Mouse (Mus musculus): ENCODE results near the gene Phactr1. TPM values are rescaled to one million over a fixed set of nuclear protein-coding genes. Genes with fewer than 3 reads are reported as not detected.

Gene Phactr1
- polyA plus RNA-seq, 1 experiment from 2014 or later: 26.2 TPM

DNA sequence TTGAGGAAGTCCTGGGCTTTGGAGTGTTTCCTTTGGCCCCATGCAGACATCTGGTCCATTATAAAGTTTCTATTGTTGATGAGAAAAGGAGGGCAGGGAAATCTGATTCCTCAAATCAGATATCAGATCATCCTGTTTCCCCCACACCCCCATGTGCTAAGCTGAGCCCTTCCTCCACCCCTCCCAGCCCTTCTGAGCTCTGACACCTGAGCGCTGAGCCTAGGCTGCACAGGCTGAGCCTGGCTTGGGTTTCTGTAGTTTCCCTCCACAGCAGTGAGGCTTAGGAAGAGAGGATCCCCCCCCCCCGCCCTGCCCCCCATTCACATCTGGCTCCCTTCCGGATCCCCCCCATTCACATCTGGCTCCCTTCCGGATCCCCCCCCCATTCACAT, 444.3 kb downstream of the Phactr1 start:
- peak; percentile 90 for ATAC-seq (ENCODE audit: low FRiP score, low TSS enrichment)
- no peaks in the 10 kb centered on the region for H3K9me3 ChIP-seq (ENCODE audit: low read length)
- H3K27me3 ChIP-seq (ENCODE audit: insufficient read depth, low read length): no peaks in the 10 kb centered on the region
- peak overlapping the region; percentile 77 for H3K27ac ChIP-seq (ENCODE audit: low read length)
- no peak overlapping the region for H3K9ac ChIP-seq (replicated peaks; ENCODE audit: low read length)
- H3K4me2 ChIP-seq (replicated peaks; ENCODE audit: low read depth, low read length): 0 out of 2 replicates have a peak overlapping the region, but pooled peaks have one; percentile 32
- H3K4me1 ChIP-seq (ENCODE audit: insufficient read depth, low read length): peaks cover 36% of the 10 kb centered on the region
- no peaks in the 10 kb centered on the region for H3K36me3 ChIP-seq (ENCODE audit: insufficient read depth, low read length)
- H3K4me3 ChIP-seq (ENCODE audit: low read length): no peak overlapping the region
- WGBS: 17% methylated on average over 4 of the region's 4 CpGs

DNA sequence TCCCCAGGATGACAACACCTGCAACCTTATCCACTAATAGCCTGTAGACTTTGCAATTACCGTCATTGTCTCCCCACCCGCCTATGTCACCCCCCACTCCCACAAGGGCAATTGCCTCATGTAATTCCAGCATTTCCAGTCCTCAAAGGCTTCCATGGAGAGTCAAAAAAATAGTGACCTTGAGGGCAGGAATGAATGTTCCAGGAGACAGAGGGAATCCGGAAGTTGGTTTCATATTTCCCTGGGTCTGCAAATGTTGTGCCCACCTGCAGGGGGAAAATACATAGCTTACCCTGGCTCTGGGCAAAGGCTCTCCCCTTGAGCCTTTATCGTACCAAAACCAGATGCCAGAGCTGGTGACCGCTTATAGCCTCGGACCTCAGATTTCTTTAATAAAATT, 449.7 kb downstream of the Phactr1 start:
- Histone ChIP-seq H3K27me3 (ENCODE audit: insufficient read depth, low read length) (no peaks in the 10 kb centered on the region), H3K4me2 (replicated peaks; ENCODE audit: low read depth, low read length) (no peak overlapping the region), H3K9me3 (ENCODE audit: low read length) (no peaks in the 10 kb centered on the region), H3K27ac (ENCODE audit: low read length) (no peak overlapping the region), H3K4me3 (ENCODE audit: low read length) (no peak overlapping the region), H3K9ac (replicated peaks; ENCODE audit: low read length) (no peak overlapping the region), H3K4me1 (ENCODE audit: insufficient read depth, low read length) (peaks cover 34% of the 10 kb centered on the region), H3K36me3 (ENCODE audit: insufficient read depth, low read length) (no peaks in the 10 kb centered on the region)
- no peak for ATAC-seq (ENCODE audit: low FRiP score, low TSS enrichment)
- 48% methylated on average over 6 of the region's 6 CpGs for WGBS

DNA sequence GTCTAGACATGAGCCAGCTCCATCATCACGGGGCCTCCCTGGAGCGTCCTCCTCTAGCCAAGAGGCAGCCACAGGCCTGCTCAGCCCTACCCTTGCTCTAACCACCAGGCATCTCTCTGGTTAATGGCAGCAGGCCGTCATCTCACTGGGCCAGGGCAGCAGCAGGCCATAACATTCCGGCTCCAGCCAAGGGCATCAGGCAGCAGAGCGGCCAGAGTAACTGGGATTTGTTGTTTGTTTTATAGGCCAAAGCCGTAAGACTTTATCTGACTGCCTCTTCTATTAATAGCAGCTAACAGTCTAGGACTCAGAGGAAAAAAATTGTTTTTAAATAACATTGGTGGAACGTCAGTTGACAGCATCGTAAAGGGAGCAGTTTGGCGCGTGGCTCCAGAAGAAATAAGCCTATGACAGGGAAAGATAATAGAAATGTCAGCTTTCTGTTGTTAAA, 451.3 kb downstream of the Phactr1 start:
- H3K4me3 ChIP-seq (ENCODE audit: low read length): no peak overlapping the region
- H3K27ac ChIP-seq (ENCODE audit: low read length): peak overlapping the region; percentile 84
- no peak overlapping the region for H3K4me2 ChIP-seq (replicated peaks; ENCODE audit: low read depth, low read length)
- peak; percentile 74 for ATAC-seq (ENCODE audit: low FRiP score, low TSS enrichment)
- peaks cover 9% of the 10 kb centered on the region; the same call in 1 of the 2 replicates for H3K36me3 ChIP-seq (ENCODE audit: insufficient read depth, low read length)
- 28% methylated on average over 10 of the region's 10 CpGs for WGBS
- no peaks in the 10 kb centered on the region for H3K9me3 ChIP-seq (ENCODE audit: low read length)
- H3K9ac ChIP-seq (replicated peaks; ENCODE audit: low read length): no peak overlapping the region
- peaks cover 32% of the 10 kb centered on the region for H3K4me1 ChIP-seq (ENCODE audit: insufficient read depth, low read length)
- H3K27me3 ChIP-seq (ENCODE audit: insufficient read depth, low read length): no peaks in the 10 kb centered on the region

DNA sequence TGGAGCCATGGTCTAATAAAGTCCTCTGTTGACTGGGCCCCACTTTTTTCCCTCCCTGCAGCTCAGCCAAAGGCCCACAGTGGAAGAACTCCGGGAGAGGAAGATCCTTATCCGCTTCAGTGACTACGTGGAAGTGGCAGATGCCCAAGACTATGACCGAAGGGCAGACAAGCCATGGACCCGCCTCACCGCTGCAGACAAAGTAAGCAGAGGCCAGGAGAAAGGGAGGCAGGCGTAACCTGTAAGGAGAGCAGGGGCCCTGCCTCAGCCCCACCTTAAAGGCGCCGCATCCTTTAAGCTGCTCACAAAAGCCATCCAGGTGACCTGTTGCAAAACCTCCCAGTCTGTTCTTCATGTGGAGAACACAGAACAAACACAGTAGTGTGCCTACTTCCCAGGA, 452.4 kb downstream of the Phactr1 start:
- Histone ChIP-seq H3K9ac (replicated peaks; ENCODE audit: low read length) (no peak overlapping the region), H3K27me3 (ENCODE audit: insufficient read depth, low read length) (no peaks in the 10 kb centered on the region), H3K4me2 (replicated peaks; ENCODE audit: low read depth, low read length) (no peak overlapping the region), H3K9me3 (ENCODE audit: low read length) (no peaks in the 10 kb centered on the region), H3K4me1 (ENCODE audit: insufficient read depth, low read length) (peaks cover 32% of the 10 kb centered on the region), H3K36me3 (ENCODE audit: insufficient read depth, low read length) (peaks cover 9% of the 10 kb centered on the region; the same call in 1 of the 2 replicates), H3K4me3 (ENCODE audit: low read length) (no peak overlapping the region), H3K27ac (ENCODE audit: low read length) (peak overlapping the region; percentile 35)
- ATAC-seq (ENCODE audit: low FRiP score, low TSS enrichment): peak; percentile 55; the same call in 1 of the 2 replicates
- 46% methylated on average over 9 of the region's 9 CpGs for WGBS

DNA sequence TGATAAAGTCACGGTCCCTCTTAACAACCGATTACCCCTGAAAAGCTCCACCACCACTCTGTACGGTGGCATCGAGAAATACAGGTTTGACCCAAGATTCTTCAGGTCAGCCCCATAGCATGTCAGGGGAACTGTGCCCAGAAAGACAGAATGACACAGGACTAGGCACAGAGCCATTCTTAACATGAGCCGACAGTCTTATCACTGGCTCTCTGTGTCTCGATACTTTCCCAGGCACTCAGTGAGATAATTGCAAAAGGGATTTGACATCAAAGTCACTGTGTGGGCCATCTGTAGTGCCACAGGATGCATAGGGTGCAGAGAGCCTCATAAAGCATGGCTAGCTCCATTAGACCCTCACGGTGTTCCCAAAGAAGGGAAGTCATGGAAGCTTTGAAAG, 453.0 kb downstream of the Phactr1 start:
- Histone ChIP-seq H3K4me1 (ENCODE audit: insufficient read depth, low read length) (peaks cover 32% of the 10 kb centered on the region), H3K36me3 (ENCODE audit: insufficient read depth, low read length) (peaks cover 9% of the 10 kb centered on the region; the same call in 1 of the 2 replicates), H3K27ac (ENCODE audit: low read length) (no peak overlapping the region), H3K27me3 (ENCODE audit: insufficient read depth, low read length) (no peaks in the 10 kb centered on the region), H3K9me3 (ENCODE audit: low read length) (no peaks in the 10 kb centered on the region), H3K4me2 (replicated peaks; ENCODE audit: low read depth, low read length) (no peak overlapping the region), H3K9ac (replicated peaks; ENCODE audit: low read length) (no peak overlapping the region), H3K4me3 (ENCODE audit: low read length) (no peak overlapping the region)
- ATAC-seq (ENCODE audit: low FRiP score, low TSS enrichment): no peak
- 78% methylated on average over 7 of the region's 7 CpGs for WGBS

DNA sequence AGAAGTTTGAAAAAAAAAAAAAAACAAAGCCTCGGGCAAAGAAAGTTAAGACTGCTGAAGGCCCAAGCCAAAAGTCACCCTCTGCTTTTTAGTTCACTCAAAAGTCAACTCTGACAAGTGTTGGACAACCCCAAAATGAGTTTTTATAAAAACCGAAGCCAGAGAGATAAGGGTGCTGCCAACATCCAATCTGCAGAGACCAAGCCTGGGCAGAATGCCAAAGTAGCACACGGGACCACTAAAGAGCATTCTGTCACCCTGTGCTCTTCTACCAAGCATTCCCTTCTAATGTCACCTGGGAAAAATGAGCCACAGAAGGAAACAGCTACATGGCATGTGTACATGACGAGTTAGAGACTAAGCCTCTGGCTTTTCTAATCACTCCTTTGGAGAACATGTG, 454.0 kb downstream of the Phactr1 start:
- H3K4me3 ChIP-seq (ENCODE audit: low read length): no peak overlapping the region
- ATAC-seq (ENCODE audit: low FRiP score, low TSS enrichment): no peak
- WGBS: 54% methylated on average over 4 of the region's 4 CpGs

GRCm38 (mm10) chr13:43144720-43145418, 464.4 kb downstream of the Phactr1 start:
- no peak overlapping the region for H3K4me2 ChIP-seq (replicated peaks; ENCODE audit: low read depth, low read length)
- no peaks in the 10 kb centered on the region for H3K36me3 ChIP-seq (ENCODE audit: insufficient read depth, low read length)
- no peak overlapping the region for H3K27ac ChIP-seq (ENCODE audit: low read length)
- no peak for ATAC-seq (ENCODE audit: low FRiP score, low TSS enrichment)
- no peak overlapping the region for H3K9ac ChIP-seq (replicated peaks; ENCODE audit: low read length)
- H3K9me3 ChIP-seq (ENCODE audit: low read length): no peaks in the 10 kb centered on the region
- WGBS: 55% methylated on average over 7 of the region's 7 CpGs
- H3K4me1 ChIP-seq (ENCODE audit: insufficient read depth, low read length): peaks cover 26% of the 10 kb centered on the region
- no peak overlapping the region for H3K4me3 ChIP-seq (ENCODE audit: low read length)
- no peaks in the 10 kb centered on the region for H3K27me3 ChIP-seq (ENCODE audit: insufficient read depth, low read length)

More for the DNA sequence above, 454.0 kb downstream of the Phactr1 start:
- Histone ChIP-seq H3K36me3 (ENCODE audit: insufficient read depth, low read length) (peaks cover 9% of the 10 kb centered on the region; the same call in 1 of the 2 replicates), H3K9ac (replicated peaks; ENCODE audit: low read length) (no peak overlapping the region), H3K9me3 (ENCODE audit: low read length) (no peaks in the 10 kb centered on the region), H3K27ac (ENCODE audit: low read length) (no peak overlapping the region), H3K4me1 (ENCODE audit: insufficient read depth, low read length) (peaks cover 32% of the 10 kb centered on the region), H3K27me3 (ENCODE audit: insufficient read depth, low read length) (no peaks in the 10 kb centered on the region), H3K4me2 (replicated peaks; ENCODE audit: low read depth, low read length) (no peak overlapping the region)

- no peak overlapping the region for H3K4me2 ChIP-seq (replicated peaks; ENCODE audit: low read depth, low read length)
- WGBS: 27% methylated on average over 8 of the region's 8 CpGs
- H3K9ac ChIP-seq (replicated peaks; ENCODE audit: low read length): no peak overlapping the region
- ATAC-seq (ENCODE audit: low FRiP score, low TSS enrichment): peak; percentile 93
- H3K27me3 ChIP-seq (ENCODE audit: insufficient read depth, low read length): no peaks in the 10 kb centered on the region
- peaks cover 26% of the 10 kb centered on the region for H3K4me1 ChIP-seq (ENCODE audit: insufficient read depth, low read length)
- H3K36me3 ChIP-seq (ENCODE audit: insufficient read depth, low read length): peaks cover 2% of the 10 kb centered on the region; the same call in 1 of the 2 replicates
- no peak overlapping the region for H3K4me3 ChIP-seq (ENCODE audit: low read length)
- H3K9me3 ChIP-seq (ENCODE audit: low read length): no peaks in the 10 kb centered on the region
- peak overlapping the region; percentile 71 for H3K27ac ChIP-seq (ENCODE audit: low read length)
Measured at GRCm38 (mm10) chr13:43146515-43147258, 466.3 kb downstream of the Phactr1 start.

GRCm38 (mm10) chr13:43148692-43149091, 468.3 kb downstream of the Phactr1 start:
- Histone ChIP-seq H3K27ac (ENCODE audit: low read length) (no peak overlapping the region), H3K9ac (replicated peaks; ENCODE audit: low read length) (no peak overlapping the region), H3K36me3 (ENCODE audit: insufficient read depth, low read length) (peaks cover 8% of the 10 kb centered on the region; the same call in 1 of the 2 replicates), H3K4me1 (ENCODE audit: insufficient read depth, low read length) (peaks cover 26% of the 10 kb centered on the region), H3K4me2 (replicated peaks; ENCODE audit: low read depth, low read length) (no peak overlapping the region), H3K9me3 (ENCODE audit: low read length) (no peaks in the 10 kb centered on the region), H3K27me3 (ENCODE audit: insufficient read depth, low read length) (no peaks in the 10 kb centered on the region), H3K4me3 (ENCODE audit: low read length) (no peak overlapping the region)
- 52% methylated on average over 4 of the region's 4 CpGs for WGBS
- ATAC-seq (ENCODE audit: low FRiP score, low TSS enrichment): no peak

- no peak for ATAC-seq (ENCODE audit: low FRiP score, low TSS enrichment)
- H3K36me3 ChIP-seq (ENCODE audit: insufficient read depth, low read length): peaks cover 14% of the 10 kb centered on the region
- no peaks in the 10 kb centered on the region for H3K27me3 ChIP-seq (ENCODE audit: insufficient read depth, low read length)
- no peak overlapping the region for H3K4me2 ChIP-seq (replicated peaks; ENCODE audit: low read depth, low read length)
- peaks cover 21% of the 10 kb centered on the region for H3K4me1 ChIP-seq (ENCODE audit: insufficient read depth, low read length)
- no peaks in the 10 kb centered on the region for H3K9me3 ChIP-seq (ENCODE audit: low read length)
- no peak overlapping the region for H3K27ac ChIP-seq (ENCODE audit: low read length)
- 70% methylated on average over 3 of the region's 3 CpGs for WGBS
- no peak overlapping the region for H3K4me3 ChIP-seq (ENCODE audit: low read length)
- H3K9ac ChIP-seq (replicated peaks; ENCODE audit: low read length): no peak overlapping the region
Measured at GRCm38 (mm10) chr13:43149661-43150060, 469.2 kb downstream of the Phactr1 start.

Measured in kidney, embryonic 16.5 days (tissue).